Mouse (Mus musculus) gonadal fat pad, adult 2 months (tissue): ENCODE data around the gene Cxcl12. TPM values are rescaled to one million over a fixed set of nuclear protein-coding genes. Genes with fewer than 3 reads are reported as not detected.

ENCODE experiments used
- DNase-seq: peaks from one replicate; pipeline ENCODE4 v3.0.0-alpha.2; 2012; ENCODE audit warnings: low read depth
- polyA plus RNA-seq: library from polyadenylated mRNA; depleted of rRNA; stranded (reverse); fragments of >200 nt; gene quantifications from 2 replicates; pipeline ENCODE4 v1.2.3, GENCODE M21; 2012

Gene Cxcl12
- polyA plus RNA-seq, 1 experiment = 128 TPM

GRCm38 (mm10) chr6:117173876-117174275 is 5.5 kb downstream of the Cxcl12 start:
- no peak for DNase-seq

DNA sequence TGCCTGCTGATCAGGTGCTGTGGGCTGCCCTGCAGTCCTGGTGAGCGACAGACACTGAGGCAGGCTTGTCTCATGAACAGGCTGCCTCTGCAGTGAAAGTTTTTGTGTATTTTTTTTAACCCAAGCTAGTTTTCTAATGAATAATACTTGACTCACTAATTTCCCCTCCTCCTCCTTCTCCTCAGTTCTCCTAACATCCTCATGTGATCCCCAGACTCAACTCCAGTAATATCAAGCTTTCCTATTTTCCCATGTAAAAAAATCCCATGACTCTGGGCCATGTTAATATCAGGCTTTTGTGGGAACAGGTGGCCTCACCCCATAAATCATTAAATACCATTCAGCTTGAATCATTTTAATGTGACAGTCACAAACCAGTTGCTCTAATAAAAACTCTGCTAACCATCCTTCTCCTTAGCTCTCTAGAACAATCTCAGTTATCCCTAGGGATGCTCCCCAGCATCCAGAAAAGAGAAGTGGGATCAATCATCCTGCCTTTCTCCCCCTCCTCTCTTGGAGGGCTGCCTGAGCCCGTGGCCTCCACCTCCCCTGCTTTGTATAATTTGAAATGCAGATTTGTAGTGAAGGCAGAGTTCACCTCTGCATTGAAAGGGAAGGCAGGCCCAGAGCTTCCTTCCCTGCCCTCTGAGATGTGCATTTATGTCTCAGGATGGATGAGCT is 6.9 kb downstream of the Cxcl12 start:
- DNase-seq = no peak

DNA sequence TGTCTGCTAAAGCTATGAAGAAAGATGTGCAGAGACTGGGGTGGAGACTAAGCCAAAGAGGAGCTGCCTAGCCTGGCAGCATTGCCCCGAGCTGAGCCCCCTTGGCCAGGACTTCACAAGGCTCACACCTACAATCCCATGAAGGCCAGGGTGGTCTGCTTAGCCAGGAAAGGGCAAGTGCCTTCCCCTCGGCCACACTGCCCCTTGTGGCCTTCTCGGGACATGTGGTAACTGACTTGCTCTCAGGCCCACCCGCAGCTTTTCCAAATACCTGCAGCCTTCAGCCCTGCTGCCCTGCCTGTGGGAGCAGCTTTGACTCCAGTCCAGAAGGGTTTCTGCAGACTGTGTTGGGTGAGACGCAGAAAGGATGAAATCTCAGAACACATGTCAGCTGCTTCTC is 8.1 kb downstream of the Cxcl12 start:
- DNase-seq = no peak

GRCm38 (mm10) chr6:117180303-117180702 is 12.0 kb downstream of the Cxcl12 start:
- no peak for DNase-seq

DNA sequence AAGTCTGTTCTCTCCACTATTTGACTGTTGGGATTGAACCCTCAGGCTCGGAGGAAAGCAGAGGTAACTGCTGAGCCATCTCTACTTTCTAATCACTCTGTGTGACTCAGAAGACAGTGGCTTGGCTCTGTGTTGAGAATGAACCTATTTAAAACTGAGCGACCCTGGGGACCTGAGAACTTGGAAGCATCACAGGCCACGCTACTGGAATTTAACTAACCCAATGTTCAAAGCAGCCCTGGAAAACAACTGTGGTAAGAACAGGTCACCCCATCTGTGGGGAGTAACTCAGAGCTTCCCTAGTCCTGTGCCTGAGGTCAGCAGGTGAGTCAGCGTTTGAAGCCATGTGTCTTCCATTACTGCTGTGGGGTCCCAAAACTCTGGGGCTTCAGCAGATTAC is 17.0 kb downstream of the Cxcl12 start:
- DNase-seq = no peak

DNA sequence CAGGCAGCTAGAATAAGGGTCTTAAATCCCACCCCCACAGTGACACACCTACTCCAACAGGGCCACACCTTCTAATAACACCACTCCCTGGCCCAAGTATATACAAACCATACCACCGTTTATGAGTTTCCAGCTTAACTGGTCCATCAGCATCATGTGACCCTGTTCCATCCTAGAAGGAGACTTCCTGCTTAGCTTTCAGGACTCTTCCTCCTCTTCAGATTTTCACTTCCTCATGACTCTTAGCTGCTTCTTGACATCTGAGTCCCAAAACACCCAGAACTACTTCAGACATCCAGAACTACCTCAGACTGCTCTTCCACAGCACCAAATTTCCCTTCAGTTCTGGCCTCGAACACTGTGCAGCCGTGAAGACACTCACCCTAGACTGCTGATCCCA is 22.1 kb downstream of the Cxcl12 start:
- no peak for DNase-seq

GRCm38 (mm10) chr6:117191741-117192140 is 23.4 kb downstream of the Cxcl12 start:
- no peak for DNase-seq

DNA sequence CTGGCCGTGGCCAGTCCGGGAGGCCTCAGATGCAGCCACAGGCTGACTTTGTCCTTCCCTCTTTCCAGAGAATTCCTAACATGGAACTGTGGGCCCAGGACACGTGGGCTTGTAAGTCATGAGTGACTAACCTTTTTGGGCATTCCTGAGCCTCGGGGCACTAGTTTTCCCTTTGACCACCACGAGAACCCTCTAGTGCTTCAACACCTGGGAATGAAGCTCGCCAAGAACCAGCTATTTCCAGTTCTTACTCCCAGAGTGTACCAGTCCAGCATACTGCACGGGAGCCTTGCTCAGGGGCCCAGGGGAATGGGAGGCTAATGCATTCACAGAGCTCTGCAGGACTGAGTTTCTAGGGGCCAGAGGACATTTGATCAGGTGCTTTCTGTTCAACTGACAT is 24.3 kb downstream of the Cxcl12 start:
- DNase-seq = no peak

DNA sequence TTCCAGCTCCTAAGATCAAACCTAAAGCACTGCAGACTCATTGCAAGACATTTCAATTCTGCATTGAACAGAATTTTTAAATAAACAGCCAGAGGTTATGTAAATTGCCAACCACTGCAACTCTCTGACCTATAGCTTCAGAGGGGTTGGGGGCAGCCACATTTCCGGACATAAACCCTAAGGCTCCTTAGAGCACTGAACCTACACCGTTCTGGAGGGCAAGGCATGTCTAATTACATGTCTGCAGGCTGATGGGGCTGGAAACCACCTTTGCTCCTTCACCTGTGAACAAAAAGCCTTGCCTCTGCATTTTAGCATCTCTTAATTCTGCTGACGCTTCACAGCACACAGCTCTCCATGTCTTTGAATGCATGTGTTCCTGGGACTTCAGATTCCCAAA is 26.9 kb downstream of the Cxcl12 start:
- DNase-seq = no peak

DNA sequence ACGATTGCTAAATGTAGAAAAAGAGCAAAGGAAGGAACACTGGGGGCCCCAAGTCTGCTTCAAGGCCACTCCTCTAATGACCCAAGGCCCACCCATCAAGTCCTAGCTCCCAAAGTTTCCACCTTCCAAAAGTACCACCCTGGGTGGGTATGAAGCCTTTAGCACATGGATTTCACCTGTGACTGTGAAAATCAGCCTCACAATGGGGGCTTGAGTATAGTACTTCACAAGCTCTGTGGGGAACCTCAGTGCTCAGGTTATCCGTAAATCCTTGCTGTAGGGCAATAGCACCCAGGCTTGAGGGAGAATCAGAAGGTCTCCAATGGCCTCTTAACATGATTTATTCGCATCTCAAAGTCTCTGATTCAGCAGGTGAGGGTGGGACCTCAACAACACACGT is 30.5 kb downstream of the Cxcl12 start:
- DNase-seq = no peak

- DNase-seq = no peak
Observed at GRCm38 (mm10) chr6:117199718-117200117, 31.4 kb downstream of the Cxcl12 start.

DNA sequence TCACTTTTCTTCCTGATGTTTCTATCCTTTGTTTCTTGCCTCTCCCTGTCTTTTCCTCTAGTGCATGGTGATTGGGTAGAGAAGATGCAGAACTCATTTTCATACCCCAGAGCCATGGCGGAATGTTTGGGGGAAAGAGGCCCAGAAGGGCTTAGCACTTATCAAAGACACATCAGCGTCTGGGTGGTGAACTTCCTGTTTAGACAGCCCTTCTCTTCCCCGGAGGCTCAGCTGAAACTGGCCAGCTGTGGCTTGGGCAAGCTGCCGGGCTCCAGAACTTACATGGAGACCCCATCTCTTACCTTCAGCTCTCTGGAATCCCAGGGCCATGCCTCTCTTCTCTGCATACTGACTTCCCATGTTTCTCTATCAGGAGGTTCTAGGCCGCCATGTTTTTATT is 32.6 kb downstream of the Cxcl12 start:
- no peak for DNase-seq

DNA sequence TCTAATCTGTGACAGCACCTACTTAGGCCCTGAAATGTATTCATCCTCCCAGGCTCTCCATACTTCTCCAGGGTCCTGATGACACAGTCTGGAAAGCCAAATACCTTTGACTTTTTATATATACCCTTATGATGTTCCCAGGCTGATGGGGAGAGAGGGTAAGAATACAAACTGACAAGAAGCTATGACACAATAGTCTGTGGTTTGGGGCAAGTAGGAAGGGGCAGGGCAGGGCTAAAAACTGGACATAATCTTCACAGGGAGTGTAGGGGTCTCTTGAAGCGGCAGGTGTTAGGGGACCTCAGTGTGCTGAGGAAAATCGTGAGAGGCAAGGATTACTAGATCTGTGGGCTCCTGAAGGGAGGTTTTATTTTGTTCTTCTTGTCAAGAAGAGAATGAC is 33.1 kb downstream of the Cxcl12 start:
- DNase-seq = no peak

DNA sequence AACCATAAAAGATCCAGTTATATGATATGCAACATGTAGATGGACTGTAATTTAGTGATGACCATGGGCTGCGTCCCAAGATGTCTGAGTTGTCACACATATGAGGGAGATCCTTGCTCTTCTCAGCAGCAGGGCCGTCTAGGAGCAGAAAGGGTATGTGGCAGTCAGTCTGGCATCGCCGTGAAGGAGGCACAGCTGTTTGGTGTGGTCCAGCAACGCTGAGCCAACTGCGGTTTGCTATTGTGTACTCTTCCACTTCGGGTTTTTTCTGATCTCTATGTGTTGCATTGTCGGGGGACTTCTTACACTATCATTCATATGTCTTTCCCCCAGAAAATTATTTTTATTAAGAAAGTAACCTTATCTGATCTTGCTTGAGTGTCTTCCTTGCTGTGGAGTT is 33.5 kb downstream of the Cxcl12 start:
- no peak for DNase-seq

GRCm38 (mm10) chr6:117202856-117203400 is 34.6 kb downstream of the Cxcl12 start:
- no peak for DNase-seq

GRCm38 (mm10) chr6:117204112-117204511 is 35.8 kb downstream of the Cxcl12 start:
- DNase-seq = no peak

GRCm38 (mm10) chr6:117206834-117207233 is 38.5 kb downstream of the Cxcl12 start:
- no peak for DNase-seq

GRCm38 (mm10) chr6:117207289-117207688 is 39.0 kb downstream of the Cxcl12 start:
- no peak for DNase-seq

DNA sequence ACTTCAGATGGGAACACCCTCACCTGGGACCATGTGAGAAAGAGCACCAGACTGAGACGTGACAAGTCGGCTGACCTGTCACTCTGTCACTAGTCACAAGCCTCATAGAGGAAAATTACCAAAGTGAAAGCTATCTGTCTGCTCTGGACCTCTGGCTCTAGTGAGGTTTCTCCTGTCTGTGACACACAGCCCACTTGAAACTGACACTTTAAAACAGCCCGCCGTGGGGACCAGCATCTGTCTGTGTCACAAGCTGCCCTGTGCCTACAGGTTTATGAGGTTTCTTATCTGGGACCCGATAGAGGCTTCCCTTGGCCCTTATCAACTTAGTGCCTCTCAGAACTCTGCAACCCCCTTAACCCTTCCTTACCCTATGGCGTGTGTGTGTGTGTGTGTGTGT is 41.8 kb downstream of the Cxcl12 start:
- no peak for DNase-seq

GRCm38 (mm10) chr6:117210536-117210935 is 42.2 kb downstream of the Cxcl12 start:
- no peak for DNase-seq

GRCm38 (mm10) chr6:117214506-117214905 is 46.2 kb downstream of the Cxcl12 start:
- DNase-seq = no peak

GRCm38 (mm10) chr6:117218442-117219299 is 50.3 kb downstream of the Cxcl12 start:
- no peak for DNase-seq

DNA sequence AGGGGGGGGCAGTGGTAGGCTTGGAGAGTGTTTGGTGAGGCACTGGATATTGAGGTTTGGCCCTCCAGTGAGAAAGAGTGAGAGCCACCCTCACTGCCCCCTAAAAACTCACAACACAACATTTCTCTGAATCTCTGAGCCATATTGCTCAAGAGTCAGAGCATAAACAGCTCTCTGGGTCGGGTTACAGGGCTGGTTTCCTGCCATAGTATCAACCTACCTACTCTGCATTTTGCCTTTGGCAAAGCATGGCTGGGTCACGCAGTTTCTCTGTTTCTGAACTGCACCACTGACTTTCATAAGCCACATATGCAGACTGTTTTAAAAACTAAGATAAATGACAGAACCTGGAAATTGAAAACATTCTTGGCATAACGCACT is 51.0 kb downstream of the Cxcl12 start:
- no peak for DNase-seq
